Mouse (Mus musculus) erythroblast, embryonic 14.5 days (primary cell): ENCODE measurements around the gene Gtpbp3.

ENCODE experiments used
- GATA1 ChIP-seq: IDR thresholded peaks from 2 replicates; pipeline ENCODE4 v1.6.1; 2012; ENCODE audit warnings: low read length, inconsistent platforms, mixed read lengths
- TAL1 ChIP-seq: IDR thresholded peaks from 3 replicates; pipeline ENCODE4 v1.6.1; 2012; ENCODE audit warnings: low read length, inconsistent platforms, mixed read lengths

DNA sequence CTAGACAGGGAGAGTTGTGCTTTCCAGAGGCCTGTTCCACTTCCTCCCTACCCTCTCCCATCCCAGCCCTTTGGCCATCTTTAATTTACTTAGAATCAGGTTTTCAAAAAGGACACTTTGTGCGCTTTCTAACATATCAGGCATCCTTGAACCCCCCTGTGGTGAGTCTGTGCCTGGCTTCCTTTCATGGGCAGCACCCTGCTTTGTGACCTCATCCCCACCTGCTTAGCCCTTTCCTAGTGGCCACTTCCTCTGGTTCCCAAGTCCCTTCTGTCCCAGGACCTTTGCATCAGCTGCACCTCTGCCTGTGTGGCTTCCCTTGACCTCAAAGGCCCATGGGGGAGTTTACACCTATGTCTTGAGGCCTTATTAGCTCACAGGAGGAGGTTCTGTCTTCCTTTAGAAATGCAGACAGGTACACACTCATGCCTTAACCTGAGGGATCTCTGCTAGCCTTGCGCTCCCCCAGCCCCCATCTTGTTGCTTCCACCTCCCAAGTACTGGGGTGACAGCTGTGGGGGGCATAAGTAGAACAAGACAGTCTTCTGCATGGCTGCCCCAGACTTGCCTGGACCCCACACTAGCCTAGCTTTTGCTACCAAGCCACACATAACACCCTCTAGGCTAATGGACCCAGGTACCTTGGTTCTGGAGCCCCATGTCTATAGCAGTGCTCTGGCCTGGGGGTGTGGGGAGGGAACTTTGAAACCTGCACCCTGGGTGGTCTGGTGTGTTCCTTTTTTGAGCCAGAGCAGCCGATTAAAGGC, 17.6 kb upstream of the Gtpbp3 start:
- TF ChIP-seq TAL1 (no peak), GATA1 (no peak)
